In the genomic region with DNA sequence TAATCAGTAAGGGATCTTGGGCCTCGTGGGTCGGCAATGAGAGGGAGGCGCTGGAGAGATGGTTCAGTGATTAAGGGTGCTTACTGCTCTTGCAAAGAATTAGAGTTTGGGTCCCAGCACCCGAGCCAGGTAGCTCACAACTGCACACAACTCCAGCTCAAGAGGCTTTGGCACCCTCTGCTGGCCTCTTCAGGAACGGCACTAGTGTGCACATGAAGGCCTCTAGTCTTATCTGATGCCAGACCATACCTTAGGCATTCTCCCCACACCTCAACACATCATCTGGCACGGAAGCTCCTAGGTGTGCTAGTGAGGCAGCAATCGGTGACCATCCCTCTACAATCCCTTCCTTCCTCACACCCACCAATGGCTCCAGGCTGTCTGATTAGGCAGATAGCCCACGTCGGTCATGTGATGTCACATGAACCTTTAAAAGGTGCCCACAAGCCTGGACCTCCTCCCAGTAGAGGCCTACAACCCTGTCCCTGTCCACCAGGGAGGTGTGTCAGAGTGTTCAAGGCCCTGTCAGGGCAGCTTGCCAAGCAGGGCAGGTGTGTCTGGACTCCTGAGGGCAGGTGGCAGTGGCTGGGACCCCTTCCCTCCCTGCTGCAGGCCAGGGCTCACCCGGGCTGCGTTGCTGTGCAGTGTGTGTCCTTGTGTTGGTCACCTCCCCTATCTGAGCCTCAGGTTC, we compare ENCODE assay signal across 15 mouse cellular contexts. TPM values are rescaled to one million over a fixed set of nuclear protein-coding genes. Genes with fewer than 3 reads are reported as not detected.
A peak's percentile ranks its signal among the peaks of the same experiment; 100 is the strongest.
DNase-seq lines count a peak whose midpoint lies in the region; ATAC-seq and TF ChIP-seq lines count a peak whose summit lies in the region.
"Had no signal": no experiment of that assay in that cellular context is flagged by ENCODE, and none has a peak within 500 bp of the region (broad histone marks: within the 10 kb centered on the region; RNA-seq: fewer than 3 reads in every experiment).

No protein-coding gene starts in this region.

- H3K4me3 ChIP-seq in layer of hippocampus, adult 2 months: no peak overlapping the region
- H3K4me3 ChIP-seq in liver, postnatal 0 days (ENCODE audit: low read depth, low read length): no peak overlapping the region
- no peak overlapping the region for H3K4me3 ChIP-seq in forebrain, embryonic 15.5 days
- H3K4me3 ChIP-seq: forebrain, embryonic 13.5 days; heart, embryonic 10.5 days; hindbrain, embryonic 13.5 days; liver, embryonic 13.5 days had no signal

- no peaks in the 10 kb centered on the region for H3K4me1 ChIP-seq in liver, postnatal 0 days (ENCODE audit: insufficient read depth)
- H3K4me1 ChIP-seq in forebrain, embryonic 15.5 days: peaks cover 3% of the 10 kb centered on the region

- no peak for TF ChIP-seq EP300 in liver, postnatal 0 days (IDR thresholded peaks at IDR 0.05; ENCODE audit: low read depth)

- H3K27me3 ChIP-seq in liver, postnatal 0 days (ENCODE audit: insufficient read depth, low read length): no peaks in the 10 kb centered on the region
- no peaks in the 10 kb centered on the region for H3K27me3 ChIP-seq in forebrain, embryonic 15.5 days
- H3K27me3 ChIP-seq: forebrain, embryonic 13.5 days; hindbrain, embryonic 13.5 days; liver, embryonic 13.5 days; Patski had no signal

- no peaks in the 10 kb centered on the region for H3K9me3 ChIP-seq in liver, postnatal 0 days (ENCODE audit: low read length)
- H3K9me3 ChIP-seq in forebrain, embryonic 15.5 days: no peaks in the 10 kb centered on the region
- H3K9me3 ChIP-seq: forebrain, embryonic 13.5 days; heart, embryonic 10.5 days; hindbrain, embryonic 13.5 days; liver, embryonic 13.5 days had no signal

- no peak for ATAC-seq in liver, postnatal 0 days
- ATAC-seq in forebrain, embryonic 15.5 days (replicated peaks): no peak
- ATAC-seq: forebrain, embryonic 13.5 days; Patski had no signal

- H3K4me2 ChIP-seq in liver, postnatal 0 days (ENCODE audit: low read depth, low read length): no peak overlapping the region
- H3K4me2 ChIP-seq in forebrain, embryonic 15.5 days (replicated peaks): no peak overlapping the region
- H3K4me2 ChIP-seq: forebrain, embryonic 13.5 days; hindbrain, embryonic 13.5 days; liver, embryonic 13.5 days had no signal

- no peak overlapping the region for H3K27ac ChIP-seq in layer of hippocampus, adult 2 months
- H3K27ac ChIP-seq in liver, postnatal 0 days (ENCODE audit: low read depth): no peak overlapping the region
- H3K27ac ChIP-seq in forebrain, embryonic 15.5 days (replicated peaks): no peak overlapping the region
- H3K27ac ChIP-seq: forebrain, embryonic 13.5 days; heart, embryonic 10.5 days; hindbrain, embryonic 13.5 days; liver, embryonic 13.5 days had no signal

- no peak for DNase-seq in layer of hippocampus, adult 2 months (ENCODE audit: low spot score in 2 of 2)
- no peak for DNase-seq in layer of hippocampus, adult 8-10 months (ENCODE audit: low spot score in 2 of 2)
- DNase-seq in B cell, adult 2 months: peak; percentile 43 to 52
- peak; percentile 71 for DNase-seq in R1 (ENCODE audit: low read depth, low spot score)
- no peak for DNase-seq in liver, postnatal 0 days
- no peak for DNase-seq in urinary bladder, postnatal 10 days (ENCODE audit: low spot score)
- no peak for DNase-seq in frontal cortex, postnatal 25 days (ENCODE audit: low spot score in 2 of 2)
- DNase-seq: embryo, embryonic 11 days; layer of hippocampus, adult 9-11 months; liver, embryonic 13.5 days had no signal

- no peaks in the 10 kb centered on the region for H3K36me3 ChIP-seq in liver, postnatal 0 days (replicated peaks; ENCODE audit: insufficient read depth, low read length)
- no peaks in the 10 kb centered on the region for H3K36me3 ChIP-seq in forebrain, embryonic 15.5 days
- H3K36me3 ChIP-seq: hindbrain, embryonic 13.5 days; liver, embryonic 13.5 days had no signal

- no peak overlapping the region for H3K9ac ChIP-seq in liver, postnatal 0 days (replicated peaks)
- no peak overlapping the region for H3K9ac ChIP-seq in forebrain, embryonic 15.5 days (replicated peaks)
- H3K9ac ChIP-seq: forebrain, embryonic 13.5 days; hindbrain, embryonic 13.5 days; liver, embryonic 13.5 days had no signal

- 80% methylated on average over 11 of the region's 11 CpGs for WGBS in liver, postnatal 0 days (ENCODE audit: insufficient replicate concordance)
- 88% methylated on average over 11 of the region's 11 CpGs for WGBS in forebrain, embryonic 15.5 days

- TF ChIP-seq CTCF in layer of hippocampus, adult 2 months (conservative IDR thresholded peaks at IDR 0.05): peak; percentile 72
- TF ChIP-seq CTCF in liver, postnatal 0 days (IDR thresholded peaks at IDR 0.05; ENCODE audit: low read depth): peak; percentile 60

RNA-seq across cellular contexts. Expression of a gene that starts 50.8 kb away (rescaled TPM):
- 10 to 100 TPM; 60.2 to 62.1 TPM for total RNA-seq in layer of hippocampus, adult 2 months (2021)
- 10 to 100 TPM; 56.0 to 66.0 (median 61.1) TPM for total RNA-seq in layer of hippocampus, adult 8-10 months (2022)
- polyA plus RNA-seq in liver, postnatal 0 days (2015; fragmentation: Nextera tagmentation; extraction: Ambion mirVana): 2.7 and 3.1 TPM in 2 replicates
- polyA plus RNA-seq in forebrain, embryonic 15.5 days (2015; fragmentation: Nextera tagmentation; extraction: Ambion mirVana): 4.4 and 4.9 TPM in 2 replicates

RNA-seq across cellular contexts. Expression of a gene that starts 56.5 kb away (rescaled TPM):
- total RNA-seq in layer of hippocampus, adult 2 months (2021): not detected
- not detected for total RNA-seq in layer of hippocampus, adult 8-10 months (2022)
- not detected in 2 replicates for polyA plus RNA-seq in liver, postnatal 0 days (2015; fragmentation: Nextera tagmentation; extraction: Ambion mirVana)
- not detected in 2 replicates for polyA plus RNA-seq in forebrain, embryonic 15.5 days (2015; fragmentation: Nextera tagmentation; extraction: Ambion mirVana)
- polyA plus RNA-seq: forebrain, embryonic 13.5 days; heart, embryonic 10.5 days; hindbrain, embryonic 13.5 days; liver, embryonic 13.5 days; Patski had no signal

Comparison
In these comparisons a context has a peak if more than half of its experiments do, and no peak if none do; other contexts are left out.
1. DNase-seq: peak in B cell, adult 2 months (2 of 2) and R1 (single experiment); none in layer of hippocampus, adult 2 months (0 of 2), layer of hippocampus, adult 8-10 months (0 of 2), liver, postnatal 0 days (single experiment), urinary bladder, postnatal 10 days (single experiment) and frontal cortex, postnatal 25 days (0 of 2).